Mouse (Mus musculus): ENCODE results near the gene Rfng. TPM values are rescaled to one million over a fixed set of nuclear protein-coding genes. Genes with fewer than 3 reads are reported as not detected.
A peak's percentile ranks its signal among the peaks of the same experiment; 100 is the strongest.
"Not testable (repeated sequence)": the region's sequence is repeated elsewhere in the genome, so short reads cannot be mapped to it uniquely, and the experiment has no call there.

Rfng gene
- polyA plus RNA-seq, 1 experiment from 2014 or later = 22.8 TPM

GRCm38 (mm10) chr11:120779876-120780275 is 4.1 kb downstream of the Rfng start:
- WGBS = 94% methylated on average over 1 of the region's 1 CpGs
- Histone ChIP-seq H3K36me3 (ENCODE audit: control insufficient read depth, insufficient read depth) (peaks cover 17% of the 10 kb centered on the region; the same call in 1 of the 2 replicates), H3K4me3 (ENCODE audit: low read depth, low read length) (no peak overlapping the region), H3K27ac (ENCODE audit: low read depth, low read length) (no peak overlapping the region), H3K9ac (ENCODE audit: low read depth, low read length) (no peak overlapping the region), H3K4me2 (replicated peaks; ENCODE audit: low read depth) (no peak overlapping the region), H3K4me1 (replicated peaks; ENCODE audit: control insufficient read depth, insufficient read depth, low read length) (no peaks in the 10 kb centered on the region), H3K27me3 (replicated peaks; ENCODE audit: control insufficient read depth, insufficient read depth, low read length) (no peaks in the 10 kb centered on the region), H3K9me3 (ENCODE audit: control insufficient read depth) (no peaks in the 10 kb centered on the region)
- no peak for TF ChIP-seq CTCF (IDR thresholded peaks at IDR 0.05; ENCODE audit: low read depth)
- no peak for ATAC-seq

- Histone ChIP-seq H3K4me2 (replicated peaks; ENCODE audit: low read depth) (no peak overlapping the region), H3K9ac (ENCODE audit: low read depth, low read length) (no peak overlapping the region), H3K27ac (ENCODE audit: low read depth, low read length) (no peak overlapping the region), H3K36me3 (ENCODE audit: control insufficient read depth, insufficient read depth) (peaks cover 14% of the 10 kb centered on the region; the same call in 1 of the 2 replicates), H3K9me3 (ENCODE audit: control insufficient read depth) (no peaks in the 10 kb centered on the region), H3K27me3 (replicated peaks; ENCODE audit: control insufficient read depth, insufficient read depth, low read length) (no peaks in the 10 kb centered on the region), H3K4me1 (replicated peaks; ENCODE audit: control insufficient read depth, insufficient read depth, low read length) (no peaks in the 10 kb centered on the region), H3K4me3 (ENCODE audit: low read depth, low read length) (no peak overlapping the region)
- no peak for TF ChIP-seq CTCF (IDR thresholded peaks at IDR 0.05; ENCODE audit: low read depth)
- WGBS = 36% methylated on average over 6 of the region's 6 CpGs
- ATAC-seq = no peak
These were observed 6.9 kb downstream of the Rfng start for GRCm38 (mm10) chr11:120777123-120777522.

GRCm38 (mm10) chr11:120775774-120776469 is 8.1 kb downstream of the Rfng start:
- Histone ChIP-seq H3K27me3 (replicated peaks; ENCODE audit: control insufficient read depth, insufficient read depth, low read length) (no peaks in the 10 kb centered on the region), H3K4me1 (replicated peaks; ENCODE audit: control insufficient read depth, insufficient read depth, low read length) (no peaks in the 10 kb centered on the region), H3K4me2 (replicated peaks; ENCODE audit: low read depth) (no peak overlapping the region), H3K36me3 (ENCODE audit: control insufficient read depth, insufficient read depth) (peaks cover 8% of the 10 kb centered on the region; the same call in 1 of the 2 replicates), H3K9ac (ENCODE audit: low read depth, low read length) (no peak overlapping the region), H3K4me3 (ENCODE audit: low read depth, low read length) (no peak overlapping the region), H3K9me3 (ENCODE audit: control insufficient read depth) (no peaks in the 10 kb centered on the region), H3K27ac (ENCODE audit: low read depth, low read length) (no peak overlapping the region)
- peak; percentile 100 for TF ChIP-seq CTCF (IDR thresholded peaks at IDR 0.05; ENCODE audit: low read depth)
- 21% methylated on average over 15 of the region's 15 CpGs for WGBS
- peak; percentile 82 for ATAC-seq

- Histone ChIP-seq H3K27me3 (replicated peaks; ENCODE audit: control insufficient read depth, insufficient read depth, low read length) (no peaks in the 10 kb centered on the region), H3K27ac (ENCODE audit: low read depth, low read length) (no peak overlapping the region), H3K4me3 (ENCODE audit: low read depth, low read length) (no peak overlapping the region), H3K36me3 (ENCODE audit: control insufficient read depth, insufficient read depth) (no peaks in the 10 kb centered on the region), H3K4me2 (replicated peaks; ENCODE audit: low read depth) (no peak overlapping the region), H3K9ac (ENCODE audit: low read depth, low read length) (no peak overlapping the region), H3K9me3 (ENCODE audit: control insufficient read depth) (no peaks in the 10 kb centered on the region), H3K4me1 (replicated peaks; ENCODE audit: control insufficient read depth, insufficient read depth, low read length) (0 out of 2 replicates have a peak, but pooled peaks cover 2% of the 10 kb centered on the region)
- ATAC-seq = no peak
- no peak for TF ChIP-seq CTCF (IDR thresholded peaks at IDR 0.05; ENCODE audit: low read depth)
- WGBS = 86% methylated on average over 7 of the region's 7 CpGs
These were observed 10.4 kb downstream of the Rfng start for GRCm38 (mm10) chr11:120773463-120774190.

- Histone ChIP-seq H3K4me2 (replicated peaks; ENCODE audit: low read depth) (no peak overlapping the region), H3K36me3 (ENCODE audit: control insufficient read depth, insufficient read depth) (no peaks in the 10 kb centered on the region), H3K27me3 (replicated peaks; ENCODE audit: control insufficient read depth, insufficient read depth, low read length) (no peaks in the 10 kb centered on the region), H3K27ac (ENCODE audit: low read depth, low read length) (no peak overlapping the region), H3K9me3 (ENCODE audit: control insufficient read depth) (no peaks in the 10 kb centered on the region), H3K4me3 (ENCODE audit: low read depth, low read length) (no peak overlapping the region), H3K4me1 (replicated peaks; ENCODE audit: control insufficient read depth, insufficient read depth, low read length) (0 out of 2 replicates have a peak, but pooled peaks cover 6% of the 10 kb centered on the region), H3K9ac (ENCODE audit: low read depth, low read length) (no peak overlapping the region)
- WGBS = 83% methylated on average over 3 of the region's 3 CpGs
- no peak for ATAC-seq
- TF ChIP-seq CTCF (IDR thresholded peaks at IDR 0.05; ENCODE audit: low read depth) = no peak
These were observed 11.3 kb downstream of the Rfng start for GRCm38 (mm10) chr11:120772749-120773148.

- WGBS = 53% methylated on average over 1 of the region's 1 CpGs
- ATAC-seq = peak; percentile 84
- Histone ChIP-seq H3K4me2 (replicated peaks; ENCODE audit: low read depth) (no peak overlapping the region), H3K27ac (ENCODE audit: low read depth, low read length) (peak overlapping the region; percentile 46), H3K4me3 (ENCODE audit: low read depth, low read length) (no peak overlapping the region), H3K36me3 (ENCODE audit: control insufficient read depth, insufficient read depth) (no peaks in the 10 kb centered on the region), H3K4me1 (replicated peaks; ENCODE audit: control insufficient read depth, insufficient read depth, low read length) (0 out of 2 replicates have a peak, but pooled peaks cover 6% of the 10 kb centered on the region), H3K9ac (ENCODE audit: low read depth, low read length) (no peak overlapping the region), H3K27me3 (replicated peaks; ENCODE audit: control insufficient read depth, insufficient read depth, low read length) (no peaks in the 10 kb centered on the region), H3K9me3 (ENCODE audit: control insufficient read depth) (no peaks in the 10 kb centered on the region)
- TF ChIP-seq CTCF (IDR thresholded peaks at IDR 0.05; ENCODE audit: low read depth) = no peak
These were observed 15.8 kb downstream of the Rfng start for GRCm38 (mm10) chr11:120768206-120768605.

- H3K9me3 ChIP-seq (ENCODE audit: control insufficient read depth); H3K4me1 ChIP-seq (replicated peaks; ENCODE audit: control insufficient read depth, insufficient read depth, low read length); H3K4me3 ChIP-seq (ENCODE audit: low read depth, low read length); ATAC-seq; H3K9ac ChIP-seq (ENCODE audit: low read depth, low read length); H3K36me3 ChIP-seq (ENCODE audit: control insufficient read depth, insufficient read depth); H3K4me2 ChIP-seq (replicated peaks; ENCODE audit: low read depth); H3K27me3 ChIP-seq (replicated peaks; ENCODE audit: control insufficient read depth, insufficient read depth, low read length); H3K27ac ChIP-seq (ENCODE audit: low read depth, low read length): not testable (repeated sequence)
- 72% methylated on average over 3 of the region's 7 CpGs for WGBS
These were observed 17.0 kb downstream of the Rfng start for GRCm38 (mm10) chr11:120767023-120767422.

- not testable (repeated sequence) for H3K9ac ChIP-seq (ENCODE audit: low read depth, low read length)
- WGBS = 17% methylated on average over 3 of the region's 23 CpGs
These were observed 20.6 kb downstream of the Rfng start for GRCm38 (mm10) chr11:120763121-120763999.

More at GRCm38 (mm10) chr11:120763121-120763999, 20.6 kb downstream of the Rfng start:
- H3K4me3 ChIP-seq (ENCODE audit: low read depth, low read length); H3K36me3 ChIP-seq (ENCODE audit: control insufficient read depth, insufficient read depth); H3K27me3 ChIP-seq (replicated peaks; ENCODE audit: control insufficient read depth, insufficient read depth, low read length); H3K9me3 ChIP-seq (ENCODE audit: control insufficient read depth); H3K4me1 ChIP-seq (replicated peaks; ENCODE audit: control insufficient read depth, insufficient read depth, low read length): not testable (repeated sequence)
- Histone ChIP-seq H3K4me2 (replicated peaks; ENCODE audit: low read depth) (peak overlapping the region; percentile 49), H3K27ac (ENCODE audit: low read depth, low read length) (peak overlapping the region; percentile 92)
- ATAC-seq = peak; percentile 37

All from intestine, postnatal 0 days (tissue).